Mouse (Mus musculus) ES-Bruce4 (cell line): ENCODE measurements at regions not wholly inside any gene's neighbourhood (a gene's known extent, or its start where the extent isn't known, plus 50 kb on each side); places are given as distances from the start of the nearest gene placed in this dataset.

Experiments used
- CTCF ChIP-seq: IDR thresholded peaks from one replicate; pipeline ENCODE4 v1.8.1; 2011; ENCODE audit warnings: low read depth, low read length
- POLR2A ChIP-seq: IDR thresholded peaks from one replicate; pipeline ENCODE4 v1.8.1; 2011; ENCODE audit warnings: low read length; ENCODE audit not compliant: insufficient read depth

GRCm38 (mm10) chr7:116702596-116702995 is 198.4 kb downstream of the Nucb2 start:
- TF ChIP-seq CTCF = no peak
- TF ChIP-seq POLR2A = no peak
